Mouse (Mus musculus) C2C12 (cell line): ENCODE results near the gene Rps6kc1.

Experiments used
- CEBPB ChIP-seq: IDR thresholded peaks from one replicate; pipeline ENCODE4 v1.6.1; 2011; ENCODE audit warnings: low read depth, mild to moderate bottlenecking, control low read depth, moderate library complexity
- CTCF ChIP-seq: IDR thresholded peaks from one replicate; pipeline ENCODE4 v1.5.1; 2011; ENCODE audit not compliant: control insufficient read depth, insufficient read depth, insufficient read length
- MYOD1 ChIP-seq: IDR thresholded peaks from one replicate; pipeline ENCODE4 v1.6.1; 2011; ENCODE audit warnings: low read depth; ENCODE audit not compliant: control insufficient read depth, insufficient read length
- USF1 ChIP-seq: IDR thresholded peaks from one replicate; pipeline ENCODE4 v1.6.1; 2011; ENCODE audit warnings: low read depth, mild to moderate bottlenecking, control low read depth, moderate library complexity

GRCm38 (mm10) chr1:190823745-190824144, 87.8 kb downstream of the Rps6kc1 start:
- TF ChIP-seq USF1 (no peak), CTCF (no peak), MYOD1 (no peak), CEBPB (no peak)
